ENCODE assay signal across 8 mouse cellular contexts in the genomic region with DNA sequence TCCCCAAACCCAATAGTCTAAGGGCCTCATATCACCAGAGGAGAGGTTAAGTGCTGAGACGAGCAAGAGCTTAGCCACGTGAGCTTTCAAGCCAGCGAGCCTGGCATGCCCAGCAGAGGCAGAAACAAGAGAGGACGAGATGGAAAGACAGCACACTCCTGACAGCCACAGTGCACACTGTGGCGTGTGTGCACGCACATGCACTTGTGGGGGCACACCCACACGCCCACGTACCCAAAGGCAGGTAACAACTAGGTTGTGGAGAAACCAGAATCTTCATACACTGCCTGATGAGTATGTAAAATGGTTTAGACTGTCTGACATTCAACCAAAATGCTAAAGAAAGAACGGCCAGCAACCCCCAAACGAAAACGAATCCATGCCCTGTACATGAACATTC. TPM values are rescaled to one million over a fixed set of nuclear protein-coding genes. Genes with fewer than 3 reads are reported as not detected.
DNase-seq lines count a peak whose midpoint lies in the region; ATAC-seq and TF ChIP-seq lines count a peak whose summit lies in the region.
"Had no signal": no experiment of that assay in that cellular context is flagged by ENCODE, and none has a peak within 500 bp of the region (broad histone marks: within the 10 kb centered on the region; RNA-seq: fewer than 3 reads in every experiment).

No protein-coding gene starts in this region.

- no peak overlapping the region for H3K27ac ChIP-seq in CH12.LX (ENCODE audit: insufficient read depth, low read depth)
- H3K27ac ChIP-seq in ES-E14 (ENCODE audit: insufficient read depth, low read depth, low read length, poor library complexity, severe bottlenecking), result no peak overlapping the region
- H3K27ac ChIP-seq in heart, embryonic 16.5 days (ENCODE audit: low read length), result peak overlapping the region; percentile 44
- H3K27ac ChIP-seq in liver, embryonic 14.5 days, result peak overlapping the region; percentile 81

- WGBS in heart, embryonic 16.5 days, result 28% methylated on average over 11 of the region's 11 CpGs
- 60% methylated on average over 11 of the region's 11 CpGs for WGBS in liver, embryonic 14.5 days (ENCODE audit: insufficient replicate concordance)

- peak overlapping the region; percentile 94 for H3K4me2 ChIP-seq in CH12.LX (ENCODE audit: insufficient read depth, low read depth, poor library complexity, severe bottlenecking)
- peak overlapping the region; percentile 77 for H3K4me2 ChIP-seq in heart, embryonic 16.5 days (ENCODE audit: low read depth, low read length)
- H3K4me2 ChIP-seq in liver, embryonic 14.5 days (ENCODE audit: low read depth), result peak overlapping the region; percentile 91

- H3K9me3 ChIP-seq in CH12.LX (replicated peaks; ENCODE audit: low read length) (no peaks in the 10 kb centered on the region), ES-E14 (ENCODE audit: control insufficient read depth, insufficient read depth, low read depth, low read length) (no peaks in the 10 kb centered on the region)
- no peaks in the 10 kb centered on the region for H3K9me3 ChIP-seq in heart, embryonic 16.5 days (replicated peaks; ENCODE audit: control insufficient read depth, low read length)
- no peaks in the 10 kb centered on the region for H3K9me3 ChIP-seq in liver, embryonic 14.5 days (ENCODE audit: control insufficient read depth, low read length)

- dilution Hi-C loops in CH12.LX (cut with MboI; ENCODE audit: extremely low pct_ligation_motif_present, extremely low pct_unique_long_range_greater_than_20kb, low sequenced_read_pairs), result no loop called here

- H3K36me3 ChIP-seq in CH12.LX (replicated peaks in 1 of 2; ENCODE audit: control insufficient read depth in 1 of 2, insufficient read depth in 1 of 2, low read length in 1 of 2) (peaks cover 34 to 46% of the 10 kb centered on the region in 2 experiments), ES-E14 (ENCODE audit: control insufficient read depth, insufficient read depth, low read length, poor library complexity, severe bottlenecking) (peaks cover 33% of the 10 kb centered on the region)
- H3K36me3 ChIP-seq in heart, embryonic 16.5 days (ENCODE audit: control insufficient read depth, insufficient read depth), result peaks cover 23% of the 10 kb centered on the region
- peaks cover 37% of the 10 kb centered on the region for H3K36me3 ChIP-seq in liver, embryonic 14.5 days (replicated peaks; ENCODE audit: control insufficient read depth, insufficient read depth, low read depth)

- H3K27me3 ChIP-seq in CH12.LX (replicated peaks), result no peaks in the 10 kb centered on the region
- no peaks in the 10 kb centered on the region for H3K27me3 ChIP-seq in heart, embryonic 16.5 days (ENCODE audit: control insufficient read depth, insufficient read depth, low read length)
- no peaks in the 10 kb centered on the region for H3K27me3 ChIP-seq in liver, embryonic 14.5 days (ENCODE audit: control insufficient read depth, insufficient read depth, low read length)

- DNase-seq in CH12.LX (ENCODE audit: extremely low read depth), result no peak
- DNase-seq in ES-E14 (ENCODE audit: low read depth, low spot score), result no peak
- DNase-seq in liver, embryonic 14.5 days (ENCODE audit: low read depth in 3 of 3, low spot score in 3 of 3), result no peak
- DNase-seq in yolk sac, embryonic 10.5 days (ENCODE audit: low spot score), result no peak
- DNase-seq in gastrocnemius, adult 8-10 months (ENCODE audit: low spot score in 2 of 2), result no peak
- DNase-seq in natural killer cell, adult 2 months (ENCODE audit: low spot score in 2 of 2), result no peak
- DNase-seq: layer of hippocampus, postnatal 36 days had no signal

- no peak for TF ChIP-seq CTCF in CH12.LX (conservative IDR thresholded peaks at IDR 0.05 in 1 of 2, IDR thresholded peaks at IDR 0.05 in 1 of 2; ENCODE audit: low read depth in 2 of 2, low read length in 2 of 2)
- no peak for TF ChIP-seq CTCF in liver, embryonic 14.5 days (IDR thresholded peaks at IDR 0.05; ENCODE audit: low read depth)

- peaks cover 12 to 27% of the 10 kb centered on the region in 2 experiments for H3K4me1 ChIP-seq in CH12.LX (ENCODE audit: control insufficient read depth in 1 of 2, insufficient read depth in 2 of 2)
- peaks cover 4 to 17% of the 10 kb centered on the region in 2 experiments; a peak in 3 of 4 replicates for H3K4me1 ChIP-seq in ES-E14 (ENCODE audit: control insufficient read depth in 2 of 2, insufficient read depth in 2 of 2, low read length in 2 of 2, poor library complexity in 1 of 2)
- H3K4me1 ChIP-seq in heart, embryonic 16.5 days (ENCODE audit: control insufficient read depth, insufficient read depth, low read length), result peaks cover 16% of the 10 kb centered on the region
- H3K4me1 ChIP-seq in liver, embryonic 14.5 days (replicated peaks; ENCODE audit: control insufficient read depth in 2 of 2, insufficient read depth in 2 of 2, low read length in 1 of 2), result peaks cover 18 to 24% of the 10 kb centered on the region in 2 experiments

- in situ Hi-C loops in CH12.LX (cut with MboI; ENCODE audit: low pct_ligation_motif_present, low pct_unique_long_range_greater_than_20kb, low sequenced_read_pairs), result no loop called here
- in situ Hi-C loops in ES-E14 (cut with MboI; ENCODE audit: low sequenced_read_pairs in 2 of 2, unreplicated experiment in 2 of 2), result no loop called here

- H3K9ac ChIP-seq in CH12.LX (ENCODE audit: insufficient read depth, low read depth) (peak overlapping the region; percentile 94; the same call in 1 of the 2 replicates), ES-E14 (ENCODE audit: insufficient read depth, low read depth, low read length, poor library complexity, severe bottlenecking) (no peak overlapping the region)
- H3K9ac ChIP-seq in heart, embryonic 16.5 days (ENCODE audit: low read length), result peak overlapping the region; percentile 91
- peak overlapping the region; percentile 95; the same call in 1 of the 2 replicates for H3K9ac ChIP-seq in liver, embryonic 14.5 days (replicated peaks)

- no peak for TF ChIP-seq POLR2A in CH12.LX (IDR thresholded peaks at IDR 0.05; ENCODE audit: low read depth, low read length)

- no peak for ATAC-seq in heart, embryonic 16.5 days (replicated peaks; ENCODE audit: extremely low read depth, insufficient read depth, low FRiP score)
- ATAC-seq in liver, embryonic 14.5 days (ENCODE audit: insufficient read depth), result no peak

- H3K79me2 ChIP-seq in CH12.LX (replicated peaks; ENCODE audit: control insufficient read depth, extremely low read depth, insufficient read depth, poor library complexity, severe bottlenecking), result peaks cover 38% of the 10 kb centered on the region

- no peak for TF ChIP-seq RAD21 in CH12.LX (IDR thresholded peaks at IDR 0.05; ENCODE audit: low read depth, low read length)

- TF ChIP-seq EP300 in CH12.LX (IDR thresholded peaks at IDR 0.05; ENCODE audit: low read length), result no peak
- no peak for TF ChIP-seq EP300 in liver, embryonic 14.5 days (IDR thresholded peaks at IDR 0.05; ENCODE audit: low read depth)

- H3K4me3 ChIP-seq in CH12.LX (replicated peaks in 1 of 3; ENCODE audit: low read depth in 2 of 3, low read length in 2 of 3, poor library complexity in 1 of 3) (peak overlapping the region; percentile 66 to 89 (median 77)), ES-E14 (ENCODE audit: insufficient read depth in 1 of 2, low read depth in 1 of 2, low read length in 2 of 2, poor library complexity in 1 of 2, severe bottlenecking in 1 of 2) (peak overlapping the region; percentile 3 to 95; a peak in 2 of 4 replicates)
- peak overlapping the region; percentile 72 for H3K4me3 ChIP-seq in heart, embryonic 16.5 days (ENCODE audit: low read length)
- peak overlapping the region; percentile 8 to 93; a peak in 3 of 4 replicates for H3K4me3 ChIP-seq in liver, embryonic 14.5 days (ENCODE audit: insufficient read depth in 1 of 2, low read depth in 2 of 2, low read length in 2 of 2)

TF ChIP-seq in CH12.LX, 34 proteins besides CTCF, POLR2A, EP300 and RAD21 (continues in another document):
- TF ChIP-seq MYC (IDR thresholded peaks at IDR 0.05; ENCODE audit: low read depth, low read length) (0 out of 2 replicates have a peak, but pooled peaks have one; percentile 16), JUN (IDR thresholded peaks at IDR 0.05; ENCODE audit: insufficient read depth, low read depth, low read length) (no peak), POLR2AphosphoS2 (IDR thresholded peaks at IDR 0.05; ENCODE audit: low read depth, low read length) (no peak), BHLHE40 (IDR thresholded peaks at IDR 0.05; ENCODE audit: low read depth, low read length) (peak; percentile 69), MAX (IDR thresholded peaks at IDR 0.05; ENCODE audit: low read length) (0 out of 2 replicates have a peak, but pooled peaks have one; percentile 35), MXI1 (IDR thresholded peaks at IDR 0.05; ENCODE audit: low read depth, low read length) (peak; percentile 70), E2F4 (IDR thresholded peaks at IDR 0.05; ENCODE audit: insufficient replicate concordance, low read depth, low read length) (no peak), SIN3A (IDR thresholded peaks at IDR 0.05; ENCODE audit: low read length) (peak; percentile 55; the same call in 1 of the 2 replicates), MAFK (IDR thresholded peaks at IDR 0.05; ENCODE audit: insufficient replicate concordance, low read length) (0 out of 2 replicates have a peak, but pooled peaks have one; percentile 9)

TF ChIP-seq in ES-E14, 5 proteins besides CTCF, POLR2A, EP300 and RAD21:
- no peak for TF ChIP-seq MAFK (IDR thresholded peaks at IDR 0.05; ENCODE audit: insufficient read depth, low read depth, low read length)
- no peak for TF ChIP-seq ZNF384 (IDR thresholded peaks at IDR 0.05; ENCODE audit: low read depth, low read length)
- TF ChIP-seq HCFC1 (IDR thresholded peaks at IDR 0.05; ENCODE audit: borderline replicate concordance, insufficient read depth, low read length), result no peak
- no peak for TF ChIP-seq CHD2 (IDR thresholded peaks at IDR 0.05; ENCODE audit: low read depth, low read length)
- TF ChIP-seq ZC3H11A (IDR thresholded peaks at IDR 0.05; ENCODE audit: borderline replicate concordance, low read depth, low read length), result no peak

RNA-seq across cellular contexts. Expression of gene Degs1, which starts 2.0 kb away (rescaled TPM):
- total RNA-seq in CH12.LX (2012; rRNA removed) (54.2 and 57.8 TPM in 2 replicates), CH12.LX (2014; rRNA removed) (124 TPM in 2 replicates), ES-E14 (2012; rRNA removed) (126 and 154 TPM in 2 replicates)
- 89.3 and 117 TPM in 2 replicates for polyA plus RNA-seq in CH12.LX (2012; ENCODE audit: insufficient read length, low read depth)
- polyA plus RNA-seq in heart, embryonic 16.5 days (2015; fragmentation: Nextera tagmentation; extraction: Ambion mirVana), result 165 and 187 TPM in 2 replicates
- polyA plus RNA-seq in liver, embryonic 14.5 days (2012; rRNA removed), result 29.4 and 33.9 TPM in 2 replicates
- 72.8 and 75.3 TPM in 2 replicates for polyA plus RNA-seq in liver, embryonic 14.5 days (2014; fragmentation: Nextera tagmentation; extraction: Ambion mirVana)
- total RNA-seq in gastrocnemius, adult 8-10 months (2022), result 10 to 100 TPM; 11.7 to 18.1 (median 15.7) TPM

Comparison
In these comparisons a context has a peak if more than half of its experiments do, and no peak if none do; other contexts are left out.
1. H3K27ac ChIP-seq: peak in heart, embryonic 16.5 days (single experiment) and liver, embryonic 14.5 days (single experiment); none in CH12.LX (single experiment) and ES-E14 (single experiment).
2. Peak in every context shown above with its lines, with median percentiles within 50 percentile points of each other: H3K4me2 ChIP-seq and H3K4me3 ChIP-seq.